Mouse (Mus musculus): ENCODE measurements around the gene Tbl1xr1. TPM values are rescaled to one million over a fixed set of nuclear protein-coding genes. Genes with fewer than 3 reads are reported as not detected.

Tbl1xr1 gene
- total RNA-seq, 2 experiments from 2014 or later, result 67.1 to 69.4 TPM

DNA sequence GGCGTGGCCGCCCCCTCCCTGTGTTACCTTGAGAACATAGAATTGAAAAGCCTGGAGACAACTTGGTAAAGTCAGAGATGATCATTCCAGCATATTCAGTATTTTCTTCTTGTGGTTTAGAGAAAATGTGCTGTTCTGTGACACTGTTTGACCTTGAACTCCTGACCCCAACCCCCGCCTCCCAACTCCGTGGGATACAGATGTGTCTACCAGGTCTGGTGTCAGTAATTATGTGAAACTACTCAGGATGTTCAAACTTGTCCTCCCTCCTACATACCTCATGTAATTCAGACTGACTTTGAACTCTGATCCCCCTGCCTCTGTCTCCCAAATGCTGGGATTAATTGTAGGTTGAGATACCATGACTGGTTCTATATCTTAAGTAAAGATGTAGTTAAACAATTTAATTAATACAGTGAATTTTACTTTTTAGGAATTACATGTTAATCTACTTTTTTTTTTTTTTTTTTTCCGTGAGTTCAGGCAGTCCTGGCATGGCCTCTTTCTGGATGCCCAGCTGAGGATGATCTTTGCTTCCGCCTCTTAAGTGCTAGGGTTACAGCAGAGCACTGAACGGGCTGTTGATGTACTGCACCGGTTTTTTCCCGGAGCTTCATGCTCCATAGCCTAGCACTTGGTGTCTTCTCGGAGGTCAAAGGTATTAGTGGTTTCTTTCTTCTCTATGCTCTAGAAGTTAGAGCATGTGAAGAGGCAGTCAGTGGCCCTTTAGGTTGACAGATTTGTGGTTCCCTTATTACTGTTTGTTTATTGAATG is 8.0 kb downstream of the Tbl1xr1 start:
- no peak for DNase-seq (ENCODE audit: low spot score in 2 of 2)

DNA sequence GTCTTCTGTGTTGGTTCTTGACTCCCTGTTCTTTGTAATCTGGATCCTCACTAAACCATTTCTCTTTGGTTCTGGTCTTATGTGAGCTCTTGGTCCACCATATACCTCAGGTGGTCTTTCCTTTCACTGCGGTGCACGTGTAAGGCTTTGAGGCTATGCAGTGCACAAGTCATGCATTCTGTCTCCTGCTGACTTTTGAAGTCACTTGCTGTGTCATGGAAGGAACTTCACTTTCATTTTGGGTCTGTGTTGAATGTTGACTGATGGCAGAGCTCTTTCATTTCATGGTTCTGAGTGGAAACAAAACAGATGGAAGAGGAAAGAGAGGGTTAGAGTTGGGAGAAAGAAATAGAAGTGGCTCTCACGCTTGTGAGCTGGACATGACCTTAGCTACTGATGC is 13.4 kb downstream of the Tbl1xr1 start:
- DNase-seq (ENCODE audit: low spot score in 2 of 2), result no peak

DNA sequence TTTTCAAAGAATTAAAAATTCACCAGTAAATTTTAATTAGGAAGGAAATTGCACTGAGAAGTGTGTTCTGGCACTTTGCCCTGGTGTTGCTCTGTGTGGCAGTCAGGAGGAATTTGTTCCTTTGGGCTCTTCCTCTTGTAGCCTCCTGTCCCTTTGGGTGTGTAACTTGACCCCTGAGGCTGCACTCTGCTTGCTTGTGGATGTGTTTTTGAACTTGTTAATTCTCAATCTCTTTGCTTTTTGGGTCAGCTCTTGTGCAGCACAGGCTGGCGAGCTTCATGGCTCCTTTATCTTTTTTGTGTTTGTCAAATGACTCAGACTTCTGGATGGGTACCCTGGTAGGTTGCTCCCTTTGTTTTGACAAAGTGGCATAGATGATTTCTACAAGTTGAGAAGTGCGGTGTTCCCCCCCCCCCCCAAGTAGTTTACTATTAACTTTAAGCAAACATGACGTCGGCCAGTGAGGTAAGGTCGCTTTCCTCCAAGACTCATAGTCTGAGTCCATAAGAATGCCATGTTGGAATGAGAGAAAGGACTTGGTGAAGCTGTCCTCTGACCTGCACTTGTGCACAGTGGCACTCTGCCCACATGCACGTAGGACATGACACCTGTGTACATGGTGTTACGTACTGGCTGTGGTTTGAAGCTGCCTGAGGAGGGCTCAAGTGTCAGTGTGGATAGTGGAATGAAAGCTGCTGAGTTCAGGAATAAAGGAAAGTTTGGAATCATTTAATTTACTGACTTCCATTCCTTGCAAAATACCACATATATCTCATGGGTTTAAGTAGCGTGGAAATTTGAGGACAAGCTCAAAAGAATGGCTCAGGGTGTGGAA is 14.2 kb downstream of the Tbl1xr1 start:
- peak in 1 of 2 experiments; percentile 21 for DNase-seq (ENCODE audit: low spot score in 2 of 2)

DNA sequence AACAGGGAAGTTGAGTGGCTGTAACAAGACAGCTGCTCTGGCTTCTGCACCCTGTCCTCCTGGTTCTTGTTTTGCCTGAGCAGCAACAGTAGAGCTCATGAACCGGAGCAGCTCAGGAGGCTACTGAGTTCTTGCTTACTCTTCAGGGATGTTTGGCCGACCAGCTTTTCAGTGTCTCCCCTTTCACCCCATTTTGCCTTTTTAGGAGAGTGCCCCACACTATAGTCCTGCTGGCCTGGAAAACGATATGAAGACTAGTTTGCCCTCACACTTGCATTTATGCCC is 14.8 kb downstream of the Tbl1xr1 start:
- no peak for DNase-seq (ENCODE audit: low spot score in 2 of 2)

DNA sequence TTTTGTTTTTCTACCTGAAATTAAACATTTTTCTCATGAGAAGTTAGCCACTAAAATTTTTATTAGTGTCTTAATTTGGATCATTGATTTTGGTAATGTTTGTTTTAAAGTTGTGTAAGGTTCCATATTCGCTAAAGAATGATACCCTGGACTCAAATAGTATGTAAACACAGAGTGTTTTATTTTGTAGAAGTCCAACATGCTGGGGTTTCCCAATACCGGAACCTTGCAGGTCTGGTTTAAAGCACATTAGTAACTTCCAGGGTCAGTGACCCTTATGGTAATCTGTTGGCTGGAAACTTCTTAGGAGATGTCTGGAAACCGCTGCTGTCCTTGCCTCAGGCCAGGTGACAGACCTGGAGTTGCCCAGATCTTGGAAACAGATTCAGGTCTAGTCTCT is 15.2 kb downstream of the Tbl1xr1 start:
- DNase-seq (ENCODE audit: low spot score in 2 of 2), result no peak

DNA sequence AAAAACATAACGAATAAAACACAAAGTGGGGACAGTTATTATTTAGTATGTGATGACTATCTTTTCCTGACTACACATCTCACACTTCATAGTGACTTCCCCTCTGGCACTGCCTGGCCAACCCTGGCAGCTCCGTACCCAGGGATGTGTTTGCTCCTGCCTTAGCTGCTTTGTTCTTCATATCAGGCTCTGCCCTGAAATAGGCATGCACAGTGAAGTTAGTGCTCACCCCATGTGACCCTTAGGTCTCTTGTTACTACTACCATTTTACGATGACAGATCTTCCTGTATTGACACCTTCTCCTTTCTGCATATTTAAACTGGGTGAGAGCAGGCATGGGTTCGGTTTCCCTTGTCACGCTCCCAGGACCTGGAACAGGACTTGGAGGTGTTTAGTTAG is 16.3 kb downstream of the Tbl1xr1 start:
- DNase-seq (ENCODE audit: low spot score in 2 of 2), result no peak

DNA sequence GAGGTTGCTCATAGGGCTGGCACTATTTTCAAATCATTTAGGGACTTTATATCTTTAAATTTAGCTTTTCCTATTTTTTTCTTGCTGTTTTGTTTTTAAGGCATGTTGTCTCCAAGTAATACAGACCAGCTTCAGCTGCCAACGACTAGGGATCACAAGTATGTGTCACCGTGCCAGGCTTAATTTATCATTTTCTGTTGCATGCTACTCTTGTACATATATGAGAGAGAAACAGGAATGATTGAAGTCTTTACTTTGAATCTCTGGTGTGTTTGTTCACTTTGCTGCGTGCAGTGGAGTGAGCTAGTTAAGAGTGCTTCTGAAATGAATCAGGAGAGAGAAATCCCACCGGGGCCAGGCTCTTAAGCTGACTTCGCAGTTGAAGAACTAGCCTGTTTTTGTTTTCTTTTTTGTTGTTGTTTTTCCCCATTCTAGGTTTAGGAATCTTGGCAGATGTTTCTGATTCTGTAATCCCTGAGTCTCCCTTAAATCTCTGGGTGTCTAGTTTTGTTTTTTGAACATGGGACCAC is 27.6 kb downstream of the Tbl1xr1 start:
- no peak for DNase-seq (ENCODE audit: low spot score in 2 of 2)

DNA sequence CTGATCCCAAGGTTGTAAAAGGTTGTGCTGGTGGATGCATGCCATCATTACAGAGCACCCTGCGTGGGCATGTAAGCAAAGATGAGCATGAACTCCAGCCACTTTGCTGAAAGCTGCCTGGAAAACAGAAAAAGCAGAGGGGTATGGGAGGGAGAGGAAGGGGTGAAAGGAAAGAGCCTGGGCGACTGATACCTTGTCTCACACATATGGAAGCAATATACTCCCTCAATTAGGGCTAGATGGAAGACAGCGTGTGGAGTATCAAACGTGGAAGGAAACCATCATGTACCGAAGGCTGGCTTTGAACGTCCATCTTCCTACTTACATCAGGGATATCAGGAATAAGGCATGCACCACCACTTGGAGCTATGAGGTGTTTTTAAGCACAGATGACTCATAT is 29.0 kb downstream of the Tbl1xr1 start:
- DNase-seq (ENCODE audit: low spot score in 2 of 2), result no peak

DNA sequence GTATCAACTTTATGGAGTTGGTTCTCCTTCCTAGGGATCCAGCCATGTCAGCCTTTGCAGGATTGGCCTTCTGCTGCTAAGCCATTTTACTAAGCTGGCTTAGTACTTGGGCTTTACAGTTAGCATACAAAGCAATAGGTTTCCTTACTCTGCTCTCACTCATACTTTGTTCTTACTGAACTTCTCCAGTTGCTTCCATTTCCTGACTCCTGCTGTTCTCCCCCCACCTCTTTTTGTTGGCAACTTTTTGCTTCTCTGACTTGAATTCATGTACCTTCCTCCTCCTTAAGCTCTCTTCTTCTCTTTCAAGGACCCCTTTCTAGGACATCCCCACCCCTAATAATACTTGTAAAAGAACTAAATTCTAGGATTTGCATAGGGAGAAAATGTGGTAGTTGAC is 31.6 kb downstream of the Tbl1xr1 start:
- no peak for DNase-seq (ENCODE audit: low spot score in 2 of 2)

DNA sequence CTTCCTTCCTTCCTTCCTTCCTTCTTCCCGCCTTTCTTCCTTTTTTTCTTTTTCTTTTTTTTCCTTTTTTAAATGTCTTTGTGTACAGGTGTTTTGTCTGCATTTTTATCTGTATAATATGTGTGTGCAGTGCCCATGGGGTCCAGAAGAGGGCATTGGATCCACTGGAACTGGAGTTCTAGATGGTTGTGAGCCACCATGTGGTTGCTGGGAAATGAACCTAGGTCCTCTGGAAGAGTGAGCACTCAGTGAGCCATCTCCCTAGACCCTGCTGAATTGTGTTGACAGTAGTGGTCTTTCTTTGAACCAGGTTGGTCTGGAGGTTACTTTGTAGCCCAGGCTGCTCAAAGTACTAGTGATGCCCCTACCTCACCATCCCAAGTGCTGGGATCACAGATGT is 33.2 kb downstream of the Tbl1xr1 start:
- DNase-seq (ENCODE audit: low spot score in 2 of 2), result no peak

DNA sequence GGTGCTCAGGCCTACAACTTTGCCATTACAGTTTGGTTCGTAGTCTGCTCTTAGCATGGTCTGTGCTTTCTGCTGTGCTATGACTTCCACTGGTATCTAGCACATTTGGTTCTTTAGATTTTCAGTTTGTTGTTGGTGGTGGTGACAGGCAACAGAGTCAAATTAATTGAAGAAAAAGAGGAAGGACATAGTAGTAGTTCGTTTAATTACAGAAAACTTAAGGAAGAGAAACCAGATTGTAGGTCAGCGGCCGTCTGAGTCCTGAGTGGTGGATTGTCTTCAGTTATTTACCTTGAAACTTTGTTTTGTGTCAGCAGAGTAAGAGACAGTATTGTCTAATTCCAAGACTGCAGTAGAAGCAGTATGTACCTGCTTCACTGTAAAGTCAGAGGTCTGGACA is 37.3 kb downstream of the Tbl1xr1 start:
- no peak for DNase-seq (ENCODE audit: low spot score in 2 of 2)

DNA sequence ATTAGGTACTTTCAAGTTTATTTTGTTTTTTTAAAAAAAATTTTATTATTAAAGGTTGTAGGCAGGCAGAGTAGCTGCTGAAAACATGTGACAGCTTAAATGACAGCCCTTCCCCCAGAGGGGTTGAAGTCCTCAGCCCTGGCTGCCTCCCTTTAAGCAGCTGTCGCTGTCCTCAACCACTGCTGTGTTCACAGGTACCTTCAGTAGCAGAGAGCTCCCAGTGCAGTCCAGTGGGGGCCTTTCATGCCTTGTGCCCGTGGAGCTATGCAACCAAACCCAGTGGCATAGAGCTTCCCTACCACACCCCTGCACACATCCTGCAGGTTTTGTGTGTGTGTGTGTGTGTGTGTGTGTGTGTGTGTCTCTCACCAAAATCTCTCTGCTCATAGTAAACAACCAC is 38.8 kb downstream of the Tbl1xr1 start:
- DNase-seq (ENCODE audit: low spot score in 2 of 2), result no peak

DNA sequence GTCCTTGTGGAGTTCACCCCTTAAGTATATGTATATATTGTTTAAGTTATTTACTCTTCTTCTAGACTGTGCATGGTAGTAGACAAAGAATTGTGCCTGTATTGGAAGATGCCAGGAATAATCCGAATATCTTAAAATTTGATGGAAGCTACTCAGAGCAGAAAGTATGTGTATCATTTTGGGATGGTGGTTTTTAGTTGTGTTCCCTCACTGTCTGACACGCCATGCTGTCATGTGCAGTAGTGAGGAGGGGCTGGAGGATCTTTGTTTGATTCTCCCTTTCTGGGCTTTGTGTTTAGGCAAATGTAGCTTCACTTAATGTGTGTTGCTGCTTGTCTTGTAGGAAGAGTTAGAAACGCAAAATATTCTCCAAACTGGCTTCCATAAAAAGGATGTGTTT is 39.2 kb downstream of the Tbl1xr1 start:
- no peak for DNase-seq (ENCODE audit: low spot score in 2 of 2)

DNA sequence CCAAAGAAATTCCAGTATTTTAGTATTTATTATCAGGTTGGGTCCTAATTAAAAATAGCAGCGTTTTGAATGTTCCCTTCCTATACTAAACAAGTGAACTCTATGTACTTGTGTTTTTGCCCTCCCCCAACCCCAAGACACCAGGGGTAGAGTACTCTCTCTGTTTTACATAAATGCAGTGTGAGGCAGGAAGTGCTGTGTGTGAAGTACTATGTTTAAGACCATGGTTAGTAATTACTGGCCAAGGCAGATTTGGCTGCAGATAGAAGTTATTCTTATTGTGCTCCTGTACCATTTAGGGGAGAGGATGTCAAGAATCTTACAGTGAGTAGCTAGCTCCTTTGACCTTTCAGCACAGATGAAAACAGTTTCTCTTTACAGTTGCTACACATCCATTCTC is 39.7 kb downstream of the Tbl1xr1 start:
- no peak for DNase-seq (ENCODE audit: low spot score in 2 of 2)

DNA sequence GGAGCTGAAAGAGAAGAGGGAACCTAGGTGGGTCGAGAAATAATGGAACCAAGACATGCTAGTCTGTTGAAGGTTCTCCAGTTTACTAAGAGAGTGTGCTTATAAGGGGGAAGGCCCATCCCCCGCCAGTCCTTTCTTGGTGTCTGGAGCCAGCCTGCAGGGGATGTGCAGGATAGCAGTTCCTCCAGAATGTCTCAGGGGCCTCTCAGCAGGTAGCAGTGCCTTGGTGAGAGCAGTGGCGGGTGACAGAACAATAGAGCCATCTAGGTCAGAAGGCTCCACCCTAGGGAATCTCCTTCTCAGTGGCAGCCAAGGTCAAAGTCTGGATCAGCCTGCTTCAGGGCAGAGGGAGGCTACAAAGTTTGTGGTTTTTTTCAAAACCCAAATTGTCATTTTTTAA is 45.3 kb downstream of the Tbl1xr1 start:
- no peak for DNase-seq (ENCODE audit: low spot score in 2 of 2)

DNA sequence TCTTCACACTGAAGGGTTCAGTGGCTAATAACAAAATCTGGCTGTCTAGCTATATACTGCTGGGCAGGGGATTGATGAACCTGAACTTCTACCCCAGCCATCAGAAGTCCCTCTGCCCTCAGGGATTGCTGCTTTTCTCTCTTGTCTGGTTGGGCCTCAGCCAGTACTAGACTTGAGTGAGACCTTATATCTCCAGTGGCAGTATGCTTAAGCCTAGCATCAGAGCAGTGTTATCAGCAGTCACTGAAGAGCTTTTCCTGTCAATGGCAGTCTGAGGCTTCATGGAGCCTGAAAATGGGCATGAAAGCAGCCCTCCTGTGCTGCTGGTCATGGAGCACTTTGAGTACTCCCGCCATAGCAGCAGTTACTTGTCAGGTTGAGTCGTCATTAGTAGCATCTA is 46.7 kb downstream of the Tbl1xr1 start:
- DNase-seq (ENCODE audit: low spot score in 2 of 2), result no peak

DNA sequence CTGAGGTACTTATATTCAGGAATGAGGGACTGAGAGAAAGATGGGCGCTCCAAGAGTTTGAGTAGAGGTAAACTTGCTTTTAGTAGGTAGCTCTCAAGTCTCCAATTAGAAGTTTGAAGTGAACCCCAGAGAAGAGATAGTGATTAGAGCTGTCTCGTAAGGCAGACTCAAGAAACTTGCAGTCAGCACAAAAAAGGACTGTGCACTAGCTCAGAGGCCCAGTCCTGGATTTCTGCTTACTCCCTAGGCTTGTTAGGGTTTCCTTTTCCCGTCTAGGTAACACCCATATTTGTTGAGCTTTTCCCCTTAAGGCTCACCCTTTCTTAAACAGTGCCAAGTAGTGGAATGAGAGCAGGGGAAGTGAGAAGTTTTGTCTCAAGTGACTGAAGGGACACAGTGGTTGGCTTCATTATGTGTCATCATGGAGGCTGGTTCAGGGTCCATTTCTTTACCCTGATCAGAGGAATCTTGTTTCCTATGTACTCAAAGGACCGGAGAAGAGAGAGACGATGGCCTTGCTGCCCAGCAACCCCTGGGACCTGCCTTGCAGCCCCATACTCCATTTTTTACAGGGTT is 49.9 kb downstream of the Tbl1xr1 start:
- DNase-seq (ENCODE audit: low spot score in 2 of 2), result no peak

DNA sequence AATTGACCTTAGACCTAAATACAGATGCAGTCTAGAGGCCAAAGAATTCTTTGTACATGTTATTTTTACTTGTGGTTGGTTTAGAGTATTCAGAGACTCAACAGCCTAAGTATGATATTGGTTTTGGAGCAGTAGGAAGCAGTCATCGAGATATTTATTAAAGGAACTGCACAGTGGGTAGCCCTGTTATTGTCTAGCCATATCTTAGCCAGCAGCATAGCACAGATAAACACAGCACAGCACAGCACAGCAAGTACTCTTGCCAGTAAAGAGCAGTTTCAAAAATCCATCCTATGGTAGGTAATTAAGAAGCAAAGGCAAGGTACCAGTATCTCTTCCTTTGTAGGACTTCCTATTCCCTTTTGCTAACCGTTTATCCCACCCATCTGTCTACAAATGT is 54.8 kb downstream of the Tbl1xr1 start:
- no peak for DNase-seq (ENCODE audit: low spot score in 2 of 2)

DNA sequence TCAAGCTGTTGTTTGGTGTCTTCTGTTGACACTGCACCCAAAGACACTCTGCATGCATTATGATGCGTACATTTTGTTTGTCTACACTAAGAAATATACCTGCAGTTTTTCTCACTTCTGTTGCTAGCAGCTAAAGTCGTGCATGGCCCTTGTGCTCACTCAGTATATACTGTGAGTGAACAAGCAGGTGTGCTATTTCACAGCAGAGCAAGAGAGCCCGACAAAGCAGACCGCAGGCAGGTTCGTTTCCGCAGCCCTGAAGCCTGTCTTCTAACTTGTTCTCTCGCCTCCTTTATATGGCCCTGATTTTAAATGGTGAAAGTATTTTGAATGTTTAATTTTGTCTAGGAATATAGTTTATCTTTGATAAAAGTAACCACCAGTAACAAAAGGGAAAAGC is 57.2 kb downstream of the Tbl1xr1 start:
- DNase-seq (ENCODE audit: low spot score in 2 of 2), result no peak

DNA sequence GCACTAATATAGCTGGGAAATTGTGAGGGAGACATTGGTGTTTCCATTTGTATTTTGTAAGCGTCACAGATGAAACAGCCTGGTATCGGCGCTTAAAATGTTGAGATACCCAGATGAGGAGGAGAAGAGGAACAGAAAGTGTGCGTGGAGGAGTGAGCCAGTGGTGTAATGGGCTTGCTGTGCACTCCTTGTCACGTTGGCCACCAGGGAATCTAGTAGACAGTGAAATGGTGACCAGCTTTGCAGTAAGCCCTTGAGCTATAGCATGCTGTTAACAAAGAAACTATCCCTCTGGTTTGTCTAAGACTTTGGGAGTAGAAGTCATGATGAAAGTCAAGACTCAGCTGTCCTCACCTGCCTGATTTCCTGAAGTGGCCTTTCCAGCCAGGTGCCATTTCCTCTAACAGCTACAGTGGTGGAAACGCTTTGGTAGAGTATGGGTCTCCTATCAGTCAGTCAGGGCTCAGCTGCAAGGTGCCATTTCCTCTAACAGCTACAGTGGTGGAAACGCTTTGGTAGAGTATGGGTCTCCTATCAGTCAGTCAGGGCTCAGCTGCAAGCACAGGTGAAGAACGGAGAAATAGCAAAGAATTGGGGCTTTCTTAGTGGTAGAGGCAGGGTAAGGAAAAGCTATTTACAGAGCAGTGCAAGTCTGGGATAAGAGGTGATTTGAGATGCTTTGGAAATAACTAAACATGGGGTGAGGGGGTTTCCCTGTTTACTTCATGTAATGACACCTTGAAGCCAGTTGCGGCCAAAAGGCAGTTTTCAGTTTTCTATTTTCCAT is 61.5 kb downstream of the Tbl1xr1 start:
- DNase-seq (ENCODE audit: low spot score in 2 of 2), result no peak

DNA sequence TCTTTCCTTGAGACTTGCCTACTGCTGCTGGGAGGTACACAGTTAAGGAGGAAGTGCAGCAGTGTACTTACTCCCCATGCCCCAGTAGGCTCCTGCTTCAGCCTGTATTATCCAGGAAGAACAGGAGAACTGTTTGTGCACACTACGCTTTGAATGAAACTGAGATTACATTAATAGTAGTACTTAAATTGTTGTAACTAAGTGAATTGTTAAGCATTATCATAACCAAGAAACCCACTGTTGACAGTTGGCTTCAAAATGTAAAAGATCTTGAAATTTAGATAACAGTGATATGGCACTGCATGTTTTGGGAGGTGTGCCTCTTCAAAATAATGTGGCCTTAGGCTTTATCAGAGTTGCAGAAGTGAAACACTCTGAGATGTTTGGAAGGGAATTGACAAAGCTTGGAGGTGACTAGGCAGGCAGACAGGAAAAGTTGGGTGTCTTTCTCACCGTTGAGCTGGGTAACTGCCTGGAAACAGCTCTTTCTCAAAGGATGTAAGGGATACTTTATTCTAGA is 62.2 kb downstream of the Tbl1xr1 start:
- DNase-seq (ENCODE audit: low spot score in 2 of 2), result no peak

Data from gastrocnemius, postnatal 4 days (tissue).